19 mouse cellular contexts compared by ENCODE assay signal in the genomic region with DNA sequence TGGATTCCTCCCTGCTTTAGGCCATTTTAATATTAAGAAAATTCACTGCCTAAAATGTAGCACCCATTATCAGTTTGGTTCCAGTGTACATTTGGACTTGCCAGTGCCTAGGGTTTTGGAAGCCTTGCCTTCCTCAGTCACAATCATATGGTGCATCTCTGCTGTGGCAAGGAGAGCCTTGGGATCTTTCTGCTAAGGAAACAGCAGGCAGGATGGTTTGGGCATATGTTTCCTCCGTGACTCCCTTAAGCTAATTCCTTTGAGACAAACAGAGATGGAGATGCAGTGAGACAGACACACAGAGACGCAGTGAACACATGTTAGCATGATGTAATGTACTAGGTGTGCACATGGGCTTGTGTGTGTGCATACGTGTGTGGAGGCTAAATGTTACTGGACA. TPM values are rescaled to one million over a fixed set of nuclear protein-coding genes. Genes with fewer than 3 reads are reported as not detected.
"Had no signal": no experiment of that assay in that cellular context is flagged by ENCODE, and none has a peak within 500 bp of the region (broad histone marks: within the 10 kb centered on the region; RNA-seq: fewer than 3 reads in every experiment).

No protein-coding gene starts in this region.

- DNase-seq: kidney, adult 11 months; kidney, adult 9 months; kidney, postnatal 14 days; lung, embryonic 14.5 days; lung, postnatal 10 days; right cerebral cortex, postnatal 4 days; spleen, adult 18-20 months; thymus, adult 2 months; thymus, postnatal 25 days had no signal

- H3K9ac ChIP-seq: limb, embryonic 15.5 days; liver, embryonic 12.5 days; lung, embryonic 14.5 days; midbrain, embryonic 15.5 days; neural tube, embryonic 12.5 days had no signal

- ATAC-seq: liver, embryonic 12.5 days; midbrain, embryonic 15.5 days had no signal

- H3K36me3 ChIP-seq: limb, embryonic 15.5 days; liver, embryonic 12.5 days; midbrain, embryonic 15.5 days; neural tube, embryonic 12.5 days had no signal

- H3K4me2 ChIP-seq: limb, embryonic 15.5 days; liver, embryonic 12.5 days; lung, embryonic 14.5 days; midbrain, embryonic 11.5 days; midbrain, embryonic 15.5 days; neural tube, embryonic 12.5 days had no signal

- H3K4me1 ChIP-seq: limb, embryonic 15.5 days; liver, embryonic 12.5 days; megakaryocyte, embryonic 14.5 days; midbrain, embryonic 15.5 days; neural tube, embryonic 12.5 days had no signal

- H3K27ac ChIP-seq: left cerebral cortex, adult 2 months; limb, embryonic 15.5 days; liver, embryonic 12.5 days; macrophage; midbrain, embryonic 15.5 days; neural tube, embryonic 12.5 days had no signal

- H3K9me3 ChIP-seq: limb, embryonic 15.5 days; liver, embryonic 12.5 days; megakaryocyte, embryonic 14.5 days; midbrain, embryonic 15.5 days; neural tube, embryonic 12.5 days had no signal

- H3K27me3 ChIP-seq: limb, embryonic 15.5 days; liver, embryonic 12.5 days; megakaryocyte, embryonic 14.5 days; midbrain, embryonic 15.5 days; neural tube, embryonic 12.5 days had no signal

- H3K4me3 ChIP-seq: left cerebral cortex, adult 2 months; limb, embryonic 15.5 days; liver, embryonic 12.5 days; megakaryocyte, embryonic 14.5 days; midbrain, embryonic 15.5 days; neural tube, embryonic 12.5 days had no signal

RNA-seq across cellular contexts. Expression of a gene that starts 7.8 kb away (rescaled TPM):
- total RNA-seq: monocyte, adult 5-6 weeks; neutrophil, adult 5-6 weeks had no signal
- polyA plus RNA-seq: macrophage had no signal
